In the genomic region with DNA sequence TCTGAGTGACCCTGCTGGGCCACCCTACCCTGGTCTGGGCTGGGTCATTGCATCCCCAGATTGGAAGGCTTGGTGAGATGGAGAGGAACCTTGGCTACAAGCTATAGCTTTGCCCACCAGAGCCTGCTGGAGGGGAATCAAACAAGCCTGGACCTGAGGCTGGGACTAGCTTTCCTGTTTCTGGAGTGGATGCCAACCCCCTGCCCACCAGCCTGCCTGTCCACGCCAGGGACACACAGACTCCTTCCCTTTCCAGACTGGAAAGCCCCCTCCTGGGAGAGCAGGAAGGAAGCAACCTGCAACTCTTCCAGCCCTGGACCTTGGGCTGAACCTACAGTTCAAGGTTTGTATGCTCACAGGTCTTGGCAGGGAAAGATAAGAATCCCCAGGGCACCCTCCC, we compare ENCODE assay signal across 18 mouse cellular contexts. TPM values are rescaled to one million over a fixed set of nuclear protein-coding genes. Genes with fewer than 3 reads are reported as not detected.
A peak's percentile ranks its signal among the peaks of the same experiment; 100 is the strongest.
DNase-seq lines count a peak whose midpoint lies in the region; ATAC-seq lines count a peak whose summit lies in the region.
"Had no signal": no experiment of that assay in that cellular context is flagged by ENCODE, and none has a peak within 500 bp of the region (broad histone marks: within the 10 kb centered on the region; RNA-seq: fewer than 3 reads in every experiment).

No protein-coding gene starts in this region.

- H3K4me3 ChIP-seq in kidney, embryonic 16.5 days (ENCODE audit: low read length), result no peak overlapping the region
- H3K4me3 ChIP-seq in megakaryocyte, embryonic 14.5 days (replicated peaks), result peak overlapping the region; percentile 86
- H3K4me3 ChIP-seq: embryonic facial prominence, embryonic 13.5 days; forebrain, embryonic 12.5 days; heart, embryonic 10.5 days had no signal

- peaks cover 12% of the 10 kb centered on the region; the same call in 1 of the 2 replicates for H3K27me3 ChIP-seq in kidney, embryonic 16.5 days (ENCODE audit: insufficient read depth, low read length)
- peaks cover 27% of the 10 kb centered on the region for H3K27me3 ChIP-seq in megakaryocyte, embryonic 14.5 days (replicated peaks)
- H3K27me3 ChIP-seq: Patski had no signal

- peaks cover 4% of the 10 kb centered on the region; the same call in 1 of the 2 replicates for H3K4me1 ChIP-seq in kidney, embryonic 16.5 days (ENCODE audit: insufficient read depth, low read length)
- peaks cover 77% of the 10 kb centered on the region for H3K4me1 ChIP-seq in megakaryocyte, embryonic 14.5 days
- H3K4me1 ChIP-seq: embryonic facial prominence, embryonic 13.5 days; forebrain, embryonic 12.5 days had no signal

- no peak for ATAC-seq in cerebellum, adult (ENCODE audit: insufficient number of reproducible peaks, low FRiP score, low TSS enrichment)
- ATAC-seq in kidney, embryonic 16.5 days (ENCODE audit: low FRiP score, low TSS enrichment), result no peak
- ATAC-seq in megakaryocyte, adult 5-6 weeks (ENCODE audit: poor library complexity, severe bottlenecking), result no peak
- ATAC-seq: forebrain, embryonic 16.5 days; Patski had no signal

- peak; percentile 57 to 65 for DNase-seq in cerebellum, postnatal 14 days
- DNase-seq in kidney, postnatal 4 days, result no peak
- peak; percentile 21 for DNase-seq in naive thymus-derived CD4-positive, alpha-beta T cell, adult 2 months (ENCODE audit: low read depth)
- DNase-seq: adrenal gland, postnatal 14 days; gastrocnemius, postnatal 10 days; heart, postnatal 10 days; heart, postnatal 4 days had no signal

- 25% methylated on average over 1 of the region's 1 CpGs for WGBS in kidney, embryonic 16.5 days

- H3K9me3 ChIP-seq in kidney, embryonic 16.5 days (ENCODE audit: low read length), result no peaks in the 10 kb centered on the region
- H3K9me3 ChIP-seq in megakaryocyte, embryonic 14.5 days, result peaks cover 3% of the 10 kb centered on the region; the same call in 1 of the 2 replicates
- H3K9me3 ChIP-seq: embryonic facial prominence, embryonic 13.5 days; forebrain, embryonic 12.5 days; heart, embryonic 10.5 days had no signal

- H3K36me3 ChIP-seq in kidney, embryonic 16.5 days (ENCODE audit: insufficient read depth, low read length), result no peaks in the 10 kb centered on the region
- peaks cover 9% of the 10 kb centered on the region for H3K36me3 ChIP-seq in megakaryocyte, embryonic 14.5 days (replicated peaks; ENCODE audit: low read length)
- H3K36me3 ChIP-seq: embryonic facial prominence, embryonic 13.5 days; forebrain, embryonic 12.5 days; heart, embryonic 10.5 days had no signal

- 0 out of 2 replicates have a peak overlapping the region, but pooled peaks have one; percentile 6 for H3K9ac ChIP-seq in kidney, embryonic 16.5 days (replicated peaks; ENCODE audit: low read length)
- H3K9ac ChIP-seq: embryonic facial prominence, embryonic 13.5 days; forebrain, embryonic 12.5 days; hindbrain, embryonic 14.5 days had no signal

- H3K27ac ChIP-seq in kidney, embryonic 16.5 days (ENCODE audit: low read length), result no peak overlapping the region
- H3K27ac ChIP-seq: embryonic facial prominence, embryonic 13.5 days; forebrain, embryonic 12.5 days; heart, embryonic 10.5 days; hindbrain, embryonic 14.5 days had no signal

- no peak overlapping the region for H3K4me2 ChIP-seq in kidney, embryonic 16.5 days (replicated peaks; ENCODE audit: low read depth, low read length)
- H3K4me2 ChIP-seq: embryonic facial prominence, embryonic 13.5 days; forebrain, embryonic 12.5 days; hindbrain, embryonic 14.5 days had no signal

RNA-seq across cellular contexts. Expression of a gene that starts 0.6 kb away (rescaled TPM):
- not detected in 2 replicates for polyA plus RNA-seq in kidney, embryonic 16.5 days (2015; fragmentation: Nextera tagmentation; extraction: Ambion mirVana)
- polyA plus RNA-seq in megakaryocyte, embryonic 14.5 days (2012; ENCODE audit: insufficient read depth, low replicate concordance), result 4.3 TPM in 1 of 2 replicates, not detected in the other
- 10.1 and 11.6 TPM in 2 replicates for total RNA-seq in megakaryocyte, adult 5-6 weeks (2015)
- 20.4 and 21.5 TPM in 2 replicates for total RNA-seq in megakaryocyte, adult 5-6 weeks (2017)
- total RNA-seq: adrenal gland, postnatal 14 days; gastrocnemius, postnatal 10 days had no signal
- polyA plus RNA-seq: forebrain, embryonic 16.5 days; heart, embryonic 10.5 days had no signal

RNA-seq across cellular contexts. Expression of a gene that starts 4.9 kb away (rescaled TPM):
- 12.7 and 14.3 TPM in 2 replicates for polyA plus RNA-seq in kidney, embryonic 16.5 days (2015; fragmentation: Nextera tagmentation; extraction: Ambion mirVana)
- polyA plus RNA-seq in megakaryocyte, embryonic 14.5 days (2012; ENCODE audit: insufficient read depth, low replicate concordance), result 13.1 and 24.3 TPM in 2 replicates
- 25.5 and 33.3 TPM in 2 replicates for total RNA-seq in megakaryocyte, adult 5-6 weeks (2015)
- total RNA-seq in megakaryocyte, adult 5-6 weeks (2017), result 12.0 and 13.0 TPM in 2 replicates

RNA-seq across cellular contexts. Expression of a gene that starts 24.5 kb away (rescaled TPM):
- polyA plus RNA-seq in kidney, embryonic 16.5 days (2015; fragmentation: Nextera tagmentation; extraction: Ambion mirVana), result 52.4 and 58.3 TPM in 2 replicates
- polyA plus RNA-seq in megakaryocyte, embryonic 14.5 days (2012; ENCODE audit: insufficient read depth, low replicate concordance), result 3.7 and 3.9 TPM in 2 replicates
- total RNA-seq in megakaryocyte, adult 5-6 weeks (2015), result not detected in 2 replicates
- not detected in 2 replicates for total RNA-seq in megakaryocyte, adult 5-6 weeks (2017)

RNA-seq across cellular contexts. Expression of a gene that starts 28.0 kb away (rescaled TPM):
- 5.5 and 6.4 TPM in 2 replicates for polyA plus RNA-seq in kidney, embryonic 16.5 days (2015; fragmentation: Nextera tagmentation; extraction: Ambion mirVana)
- 1.3 TPM in 1 of 2 replicates, not detected in the other for polyA plus RNA-seq in megakaryocyte, embryonic 14.5 days (2012; ENCODE audit: insufficient read depth, low replicate concordance)
- not detected in 2 replicates for total RNA-seq in megakaryocyte, adult 5-6 weeks (2015)
- total RNA-seq in megakaryocyte, adult 5-6 weeks (2017), result not detected in 2 replicates
- total RNA-seq: CH12.LX had no signal
- polyA plus RNA-seq: heart, embryonic 10.5 days had no signal

RNA-seq across cellular contexts. Expression of a gene that starts 33.0 kb away (rescaled TPM):
- 3.9 and 8.5 TPM in 2 replicates for polyA plus RNA-seq in kidney, embryonic 16.5 days (2015; fragmentation: Nextera tagmentation; extraction: Ambion mirVana)
- not detected in 2 replicates for polyA plus RNA-seq in megakaryocyte, embryonic 14.5 days (2012; ENCODE audit: insufficient read depth, low replicate concordance)
- total RNA-seq in megakaryocyte, adult 5-6 weeks (2015), result not detected in 2 replicates
- not detected in 2 replicates for total RNA-seq in megakaryocyte, adult 5-6 weeks (2017)

Comparison
In these comparisons a context has a peak if more than half of its experiments do, and no peak if none do; other contexts are left out.
1. DNase-seq: peak in cerebellum, postnatal 14 days (2 of 2) and naive thymus-derived CD4-positive, alpha-beta T cell, adult 2 months (single experiment); none in kidney, postnatal 4 days (0 of 2).
2. RNA of a gene that starts 24.5 kb away (polyA plus RNA-seq): 52.4 to 58.3 TPM in kidney, embryonic 16.5 days; 3.7 to 3.9 TPM in megakaryocyte, embryonic 14.5 days; every median in the first group is over 10 times any median in the second.